Mouse (Mus musculus) CD4-positive, CD25-positive, alpha-beta regulatory T cell, adult 4 months (primary cell): ENCODE results near the gene Rb1. TPM values are rescaled to one million over a fixed set of nuclear protein-coding genes. Genes with fewer than 3 reads are reported as not detected.

Experiments
- ATAC-seq: one replicate; pipeline ENCODE4 v1.8.0; 2017
- polyA plus RNA-seq, 2 experiments: library from polyadenylated mRNA; unstranded; fragments of 100-300 nt; shearing (Covaris generic); gene quantifications; one replicate each; pipeline ENCODE4 v1.2.1; 2017

Rb1 gene
- polyA plus RNA-seq, 2 experiments from 2014 or later = 10.0 to 85.9 TPM

DNA sequence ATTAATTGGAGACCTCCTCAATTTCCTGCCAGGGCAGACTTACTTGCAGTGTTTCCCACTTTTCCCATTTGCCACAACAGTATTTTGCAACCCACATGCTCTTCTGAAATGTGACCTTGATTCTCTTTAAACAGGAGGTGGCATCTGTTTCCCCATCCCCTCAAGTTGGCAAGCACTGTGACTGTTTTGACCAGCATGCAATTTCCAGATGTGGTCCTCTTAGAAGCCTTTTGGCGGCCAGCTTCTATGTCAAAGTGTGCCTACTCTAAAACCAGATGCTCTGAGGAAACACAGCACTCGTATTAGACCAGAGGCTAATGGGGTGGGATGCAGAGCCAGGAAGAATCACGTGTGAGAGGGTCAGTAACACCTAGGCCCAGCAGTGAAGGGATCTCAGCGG lies 67.4 kb downstream of the Rb1 start:
- ATAC-seq = no peak

DNA sequence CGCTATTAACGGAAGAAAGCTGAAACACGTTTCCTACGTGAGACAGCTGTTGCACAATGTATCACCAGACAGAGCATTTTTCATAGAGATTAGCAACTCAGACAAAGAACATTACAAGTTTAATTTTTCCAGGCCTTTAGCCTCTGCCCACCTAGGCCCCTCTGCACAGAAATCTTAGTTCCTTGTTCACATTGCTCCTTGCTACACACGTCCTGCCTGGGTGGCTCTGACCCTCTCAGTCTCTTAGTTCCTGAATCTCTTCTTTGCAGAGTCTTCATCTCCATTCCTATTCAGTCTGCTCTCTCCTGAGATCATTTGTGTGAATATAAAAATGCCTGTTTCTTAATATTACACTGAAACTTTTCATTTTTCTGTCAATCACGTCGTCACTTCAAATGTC lies 68.3 kb downstream of the Rb1 start:
- ATAC-seq = no peak

DNA sequence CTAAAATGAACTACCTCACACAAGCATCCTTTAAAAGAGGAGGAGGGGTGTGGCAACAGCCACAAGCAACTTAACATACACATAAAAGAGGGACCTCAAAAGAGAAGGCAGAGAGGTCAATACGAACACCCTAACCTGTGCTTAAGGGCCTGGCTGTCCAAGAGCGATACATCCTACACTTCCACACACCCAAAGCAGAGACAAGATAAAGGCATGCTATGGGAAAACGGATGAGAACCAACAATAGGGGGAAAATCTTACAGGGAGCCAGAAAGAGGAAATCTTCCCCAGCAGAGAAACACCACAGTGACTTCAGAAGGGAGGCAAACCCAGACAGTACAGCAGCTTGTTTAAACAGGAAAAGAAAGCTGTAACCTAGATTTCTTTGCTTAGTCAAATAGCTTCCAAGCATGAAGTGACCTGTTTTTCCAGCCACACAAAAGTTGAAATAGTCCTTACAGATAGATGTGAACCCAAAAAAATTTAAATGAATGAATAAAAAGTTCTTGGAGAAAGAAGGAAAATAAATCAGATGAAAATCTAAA lies 70.1 kb downstream of the Rb1 start:
- ATAC-seq = no peak

DNA sequence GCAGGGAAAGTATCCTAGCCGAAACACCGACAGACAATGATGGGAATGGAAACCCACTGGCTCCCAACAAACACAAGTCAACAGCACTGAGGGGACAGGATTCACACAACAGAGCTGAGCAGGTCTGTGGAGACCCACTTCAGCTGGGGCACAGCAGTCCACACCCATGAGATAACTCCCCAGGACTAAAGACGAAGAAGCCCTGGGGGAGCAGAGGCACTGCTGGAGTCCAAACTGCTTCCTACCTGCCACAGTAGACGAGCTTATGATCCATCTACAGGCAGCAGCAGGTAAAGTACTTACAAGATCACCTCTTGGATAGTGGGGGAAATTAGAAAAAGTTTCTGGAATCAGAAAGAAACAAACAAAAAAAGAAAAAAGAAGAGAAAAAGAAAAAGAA lies 71.2 kb downstream of the Rb1 start:
- ATAC-seq = no peak

DNA sequence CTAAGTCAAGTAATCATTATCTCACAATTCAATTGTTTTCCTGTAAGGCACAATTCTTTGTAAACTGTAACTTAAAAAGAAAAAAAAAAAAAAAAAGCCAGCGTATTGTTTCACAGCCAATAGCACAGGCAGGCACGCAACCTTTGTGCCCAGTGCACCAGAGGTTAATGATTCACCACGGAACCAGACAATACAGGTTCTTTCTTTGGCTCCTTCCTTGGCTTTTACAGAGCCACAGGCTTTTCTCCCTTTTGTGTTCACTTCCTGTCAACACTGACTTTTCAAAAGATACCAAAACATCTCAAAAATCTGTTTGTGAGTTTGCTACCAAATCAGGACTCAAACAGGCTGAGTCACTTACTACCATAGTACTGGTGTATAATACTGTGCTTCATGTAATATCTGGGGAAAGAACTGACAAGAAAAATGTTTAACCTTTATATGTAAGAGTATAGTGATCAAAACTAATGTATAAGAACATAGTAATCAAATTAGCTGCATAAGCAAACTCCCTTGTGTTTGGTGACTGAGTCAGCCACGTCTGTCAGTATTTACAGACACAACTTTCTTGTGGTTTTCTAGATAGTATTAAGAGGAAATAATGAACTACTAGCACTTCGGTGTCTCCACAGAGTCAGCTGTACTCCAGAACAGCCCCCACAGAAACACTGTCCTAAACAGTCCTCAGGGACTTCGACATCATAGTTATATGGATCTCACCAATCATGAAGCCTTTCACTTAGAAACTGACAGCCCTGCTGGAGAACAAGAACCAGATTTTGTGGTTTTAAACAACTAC lies 72.0 kb downstream of the Rb1 start:
- peak; percentile 73 for ATAC-seq

DNA sequence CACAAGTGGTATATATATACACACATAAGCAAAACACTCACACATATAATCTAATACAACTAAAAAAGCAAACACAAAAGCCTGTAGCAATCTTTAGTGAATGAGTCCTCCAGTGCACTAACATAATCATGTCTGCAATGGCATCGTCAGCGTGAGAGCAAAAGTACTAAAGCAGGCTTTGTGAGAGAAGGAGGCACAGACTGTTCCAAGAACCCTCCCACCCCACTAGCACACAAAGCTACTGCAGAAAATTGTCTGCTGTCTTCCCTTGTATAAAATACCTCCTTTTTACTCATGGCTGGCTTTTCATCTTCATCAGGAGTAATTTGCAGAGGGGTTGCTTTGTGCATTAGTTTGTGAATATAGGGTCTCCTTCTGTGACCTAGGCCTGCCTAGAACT lies 73.3 kb downstream of the Rb1 start:
- no peak for ATAC-seq

DNA sequence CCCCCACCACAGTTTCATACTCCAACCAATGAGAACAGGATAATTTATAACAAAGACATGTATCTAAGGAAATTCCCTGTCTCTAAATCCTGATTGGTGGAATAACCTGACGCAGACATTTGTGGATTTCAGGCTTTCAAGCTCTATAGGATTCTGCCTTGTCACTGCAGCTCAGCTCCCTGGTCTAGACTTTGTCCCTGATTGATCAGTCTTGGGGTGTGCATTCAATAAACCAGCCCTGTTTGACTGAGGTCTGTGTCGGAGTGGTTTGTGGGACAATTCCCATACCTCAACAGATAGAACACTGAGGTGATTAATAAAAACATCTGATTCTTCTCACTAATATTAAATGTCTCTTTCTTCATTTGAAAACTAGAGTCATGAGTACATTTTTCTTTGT lies 75.6 kb downstream of the Rb1 start:
- no peak for ATAC-seq

DNA sequence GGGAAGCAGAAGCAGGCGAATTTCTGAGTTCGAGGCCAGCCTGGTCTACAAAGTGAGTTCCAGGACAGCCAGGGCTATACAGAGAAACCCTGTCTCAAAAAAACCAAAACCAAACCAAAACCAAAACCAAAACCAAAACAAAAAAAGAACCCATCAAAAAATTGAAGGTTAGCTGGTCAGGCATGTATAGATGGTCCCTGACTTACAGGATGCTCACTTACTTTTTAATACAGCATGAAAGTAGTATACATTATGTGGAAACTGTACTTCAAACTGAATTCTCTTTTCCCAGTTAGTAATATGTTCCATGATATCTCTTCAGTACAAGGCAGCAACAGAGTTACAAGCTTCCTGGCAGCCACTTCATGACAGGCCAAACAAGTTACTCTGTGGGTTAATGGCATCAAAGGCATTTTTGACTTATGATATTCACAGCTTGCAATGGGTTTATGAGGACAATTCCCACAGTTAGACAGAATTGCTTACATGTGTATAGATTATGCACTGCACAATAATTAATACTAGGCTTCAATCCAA lies 81.5 kb downstream of the Rb1 start:
- ATAC-seq = peak; percentile 57

DNA sequence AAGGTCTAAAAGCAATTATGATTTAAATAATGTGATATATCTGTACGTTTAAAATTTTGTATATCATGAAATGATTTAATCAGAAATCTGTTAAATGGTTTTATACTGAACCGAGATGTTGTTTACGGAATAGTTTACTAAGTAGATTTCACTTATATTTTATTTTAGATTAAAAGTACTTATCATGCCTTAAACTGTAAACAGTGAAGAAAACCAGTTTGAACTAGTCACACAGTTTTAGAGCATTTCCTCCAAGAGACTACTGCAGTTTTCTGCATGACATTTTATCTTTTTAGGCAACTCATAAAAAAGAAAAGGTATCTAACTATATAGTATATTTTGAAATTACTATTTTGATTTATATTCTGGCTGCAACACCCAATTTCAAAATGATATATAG lies 85.8 kb downstream of the Rb1 start:
- no peak for ATAC-seq

DNA sequence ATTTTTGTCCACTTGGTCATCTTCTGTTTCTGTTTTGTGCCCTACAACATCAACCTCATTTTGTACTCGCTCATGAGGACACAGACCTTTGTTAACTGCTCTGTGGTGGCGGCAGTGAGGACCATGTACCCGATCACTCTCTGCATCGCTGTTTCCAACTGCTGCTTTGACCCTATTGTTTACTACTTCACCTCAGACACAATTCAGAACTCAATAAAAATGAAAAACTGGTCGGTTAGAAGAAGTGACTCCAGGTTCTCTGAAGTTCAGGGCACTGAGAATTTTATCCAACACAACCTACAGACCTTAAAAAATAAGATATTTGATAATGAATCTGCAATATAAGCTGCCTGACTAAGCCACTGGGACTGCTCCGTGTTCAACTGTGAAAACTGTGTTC lies 86.3 kb downstream of the Rb1 start:
- ATAC-seq = peak; percentile 21

DNA sequence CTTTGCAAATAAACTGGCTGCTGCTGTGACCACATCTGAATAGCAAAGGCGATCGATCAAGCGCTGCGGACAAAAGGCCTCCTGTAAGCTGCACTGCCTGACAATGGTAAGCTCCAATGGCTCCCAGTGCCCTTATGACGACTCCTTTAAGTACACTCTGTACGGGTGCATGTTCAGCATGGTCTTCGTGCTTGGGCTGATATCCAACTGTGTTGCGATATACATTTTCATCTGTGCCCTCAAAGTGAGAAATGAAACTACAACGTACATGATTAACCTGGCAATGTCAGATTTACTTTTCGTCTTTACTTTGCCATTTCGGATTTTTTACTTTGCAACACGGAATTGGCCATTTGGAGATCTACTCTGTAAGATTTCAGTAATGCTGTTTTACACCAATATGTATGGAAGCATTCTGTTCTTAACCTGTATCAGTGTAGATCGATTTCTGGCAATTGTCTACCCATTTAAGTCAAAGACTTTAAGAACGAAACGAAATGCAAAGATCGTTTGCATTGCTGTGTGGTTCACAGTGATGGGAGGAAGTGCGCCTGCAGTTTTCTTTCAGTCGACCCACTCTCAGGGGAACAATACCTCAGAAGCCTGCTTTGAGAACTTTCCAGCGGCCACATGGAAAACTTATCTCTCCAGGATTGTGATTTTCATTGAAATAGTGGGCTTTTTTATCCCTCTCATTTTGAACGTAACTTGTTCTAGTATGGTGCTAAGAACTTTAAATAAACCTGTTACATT lies 86.9 kb downstream of the Rb1 start:
- peak; percentile 59 for ATAC-seq

DNA sequence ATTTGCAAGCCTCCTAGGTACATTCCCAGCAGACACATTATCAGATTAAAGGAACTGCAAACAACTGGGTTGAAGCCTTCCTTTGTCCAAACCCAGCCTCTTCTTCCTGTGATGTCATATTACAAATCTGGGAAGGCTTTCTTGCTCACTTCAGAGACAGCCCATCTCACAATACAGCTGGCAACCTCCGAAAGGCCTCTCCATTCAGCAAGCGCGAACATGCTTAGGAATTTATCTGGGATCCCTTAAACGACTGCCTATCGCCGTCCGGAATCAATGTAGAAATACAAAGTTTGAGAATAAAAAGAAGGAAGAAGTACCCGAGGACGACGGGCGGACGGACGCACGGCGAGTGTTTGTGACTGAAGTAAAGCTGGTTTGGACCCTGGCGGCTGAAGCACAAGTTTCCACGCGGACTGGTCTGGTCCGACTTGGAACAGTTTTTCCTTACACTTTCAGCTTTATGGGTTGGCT lies 87.7 kb downstream of the Rb1 start, which contains the start of gene Lpar6:
Gene Lpar6, plus strand, starts transcription at position 48 of the 474 bp plus-strand sequence.
- peak; percentile 73 for ATAC-seq

DNA sequence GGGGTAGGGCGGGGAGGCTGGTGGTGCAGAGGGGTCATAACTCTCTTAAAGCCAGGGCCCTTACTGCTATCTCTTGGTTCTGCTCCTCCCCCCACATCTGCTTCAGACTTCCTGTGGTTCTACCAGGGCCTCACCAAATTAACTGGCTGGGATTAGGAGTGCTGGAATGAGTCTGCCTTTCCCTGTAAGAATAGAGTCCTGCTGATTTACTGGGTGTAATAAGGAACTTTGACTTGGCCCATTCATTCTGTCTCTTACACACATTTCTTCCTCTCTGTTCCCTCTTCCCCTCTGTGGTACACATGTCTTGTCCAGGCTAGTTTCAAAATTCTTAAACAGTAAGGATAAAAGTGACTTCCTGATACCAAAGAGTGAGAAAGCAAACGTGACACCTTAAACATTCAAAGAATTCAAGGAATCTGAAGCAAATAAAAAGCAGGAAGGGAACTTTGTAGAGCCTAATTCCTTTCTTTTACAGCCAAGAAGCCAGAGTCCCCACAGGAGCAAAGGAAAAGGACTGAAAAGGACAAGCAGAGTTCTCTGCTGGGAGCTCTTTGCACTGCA lies 91.1 kb downstream of the Rb1 start:
- ATAC-seq = no peak

DNA sequence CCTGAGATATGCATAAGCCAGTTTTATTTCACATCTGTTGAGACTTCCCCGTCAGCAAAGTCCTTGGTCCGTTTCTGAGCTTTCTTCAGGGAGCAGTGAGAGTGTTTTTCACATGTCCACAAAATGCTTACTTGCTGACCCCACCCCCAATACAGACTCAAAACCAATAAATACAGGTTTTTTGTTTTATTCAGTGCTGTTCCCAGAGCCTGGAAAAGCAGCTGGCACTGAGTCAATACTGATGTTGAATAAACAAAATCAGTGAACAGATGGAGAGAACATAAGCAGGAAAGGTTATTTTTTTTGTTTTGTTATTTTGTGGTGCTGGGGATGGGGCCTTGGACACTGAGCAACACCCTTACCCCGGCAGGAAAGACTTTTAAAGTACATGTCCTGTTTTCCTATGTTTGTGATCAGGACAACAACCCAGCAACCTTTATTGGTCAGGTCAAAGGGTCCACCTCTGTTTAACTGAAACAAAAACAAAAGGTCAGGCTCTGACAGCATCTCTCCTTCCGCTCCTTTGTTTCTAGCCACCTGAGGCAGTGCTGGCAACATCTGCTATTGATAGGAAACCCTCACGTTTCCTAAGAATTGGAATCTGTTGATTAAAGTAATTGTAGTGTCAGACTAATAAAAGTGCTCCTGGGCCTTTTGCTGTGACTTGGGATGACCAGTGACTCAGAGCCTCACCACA lies 94.2 kb downstream of the Rb1 start:
- ATAC-seq = no peak

DNA sequence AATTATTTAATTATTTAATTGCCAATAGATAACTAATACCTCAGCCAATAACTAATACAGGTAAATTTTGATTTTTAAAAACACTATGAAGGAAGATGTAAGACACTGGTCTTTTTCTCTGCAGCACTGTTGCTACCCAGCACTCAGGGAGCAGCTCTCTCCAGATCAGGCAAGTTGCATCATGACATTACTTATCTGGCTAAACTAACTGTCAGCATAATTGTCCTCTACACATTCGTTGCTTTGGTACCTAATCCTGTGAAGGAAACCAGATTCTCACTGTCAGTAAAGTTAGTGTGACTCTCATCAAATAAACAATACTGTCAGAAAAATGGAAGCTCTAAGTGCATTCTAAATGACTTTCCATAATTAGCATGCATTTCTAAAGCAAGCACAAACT lies 98.8 kb downstream of the Rb1 start:
- no peak for ATAC-seq

DNA sequence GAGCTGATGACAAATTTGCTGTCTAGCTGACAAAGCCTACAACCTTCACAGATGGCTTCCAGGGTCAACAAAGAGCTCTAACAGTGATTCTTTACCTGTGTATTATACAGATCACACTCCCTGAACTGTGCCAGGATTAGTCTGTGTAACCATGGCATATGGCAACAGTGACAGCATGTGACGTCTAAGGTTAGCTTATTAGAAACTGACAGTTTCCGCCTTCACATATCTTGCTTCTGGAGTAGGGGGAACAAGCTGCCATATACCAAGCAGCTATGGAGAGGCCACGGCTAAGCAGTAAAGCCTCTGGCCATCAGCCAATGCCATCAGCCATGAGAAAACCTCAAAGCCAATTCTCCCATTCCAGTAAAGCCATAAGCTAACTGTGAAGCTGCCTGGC lies 99.3 kb downstream of the Rb1 start:
- ATAC-seq = no peak

DNA sequence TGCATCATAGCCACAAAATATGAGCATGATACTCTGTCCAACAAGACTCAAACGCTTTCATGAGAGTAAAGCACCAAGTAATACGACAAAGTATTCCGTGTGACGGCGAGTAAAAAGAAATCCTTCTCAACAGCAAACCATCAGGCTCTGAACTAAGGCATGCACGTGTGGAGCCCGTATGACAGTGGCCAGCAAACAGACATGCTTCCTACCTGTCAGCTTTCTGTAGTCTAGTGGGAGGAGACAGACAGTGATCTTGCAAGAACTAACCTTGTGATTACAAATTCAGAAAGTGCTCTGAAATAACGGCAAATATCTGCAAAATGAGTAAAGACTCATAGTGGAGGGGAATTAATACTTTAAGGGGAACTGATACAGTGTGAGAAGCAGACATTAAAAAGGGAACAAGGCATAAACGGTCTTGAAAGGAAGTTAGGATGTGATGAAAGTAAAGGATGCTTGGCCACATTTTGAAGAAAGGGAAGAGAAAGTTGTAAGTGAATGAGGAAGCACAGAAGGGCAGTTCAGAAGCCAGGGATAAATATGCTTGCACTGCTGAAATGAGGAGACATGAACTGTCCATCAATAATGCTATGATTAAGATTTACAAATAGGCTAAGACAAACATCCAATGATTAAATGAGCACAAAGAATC lies 103.2 kb downstream of the Rb1 start:
- ATAC-seq = no peak

DNA sequence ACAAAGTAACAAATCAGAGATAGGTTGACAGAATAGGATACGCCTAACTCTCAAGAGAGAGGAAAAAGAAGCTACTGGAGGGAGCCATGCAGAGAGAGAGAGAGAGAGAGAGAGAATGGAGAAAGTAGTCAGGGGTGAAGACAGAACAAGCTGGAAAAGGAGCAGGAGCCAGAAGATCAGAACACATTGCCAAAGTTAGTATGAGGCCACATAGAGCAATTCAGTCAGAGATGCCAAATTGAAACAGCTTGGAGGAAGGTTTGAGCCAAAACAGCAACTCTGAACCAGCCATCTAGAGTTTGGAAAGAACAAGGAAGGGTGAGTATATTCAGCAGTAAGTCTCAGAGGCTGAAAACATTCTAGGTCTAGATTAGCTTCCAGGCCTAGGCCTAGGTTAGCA lies 108.6 kb downstream of the Rb1 start:
- no peak for ATAC-seq

DNA sequence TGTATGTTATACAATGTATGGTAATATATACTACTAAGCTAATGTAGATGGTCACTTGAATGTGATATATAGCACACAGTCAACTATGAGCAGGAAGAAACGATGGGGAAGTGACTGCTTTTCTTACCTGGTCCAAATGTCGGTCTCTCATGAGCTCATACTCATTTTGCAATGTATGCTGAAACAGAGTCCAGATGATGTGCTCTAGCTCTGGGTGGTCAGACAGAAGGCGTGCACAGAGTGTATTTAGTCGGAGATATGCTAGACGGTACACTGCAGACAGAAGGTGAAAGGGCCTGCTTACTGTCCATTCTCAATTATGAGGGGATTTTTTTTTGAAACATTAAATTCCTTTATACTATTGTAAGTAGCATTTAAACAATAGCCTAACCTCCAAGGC lies 114.1 kb downstream of the Rb1 start:
- no peak for ATAC-seq

DNA sequence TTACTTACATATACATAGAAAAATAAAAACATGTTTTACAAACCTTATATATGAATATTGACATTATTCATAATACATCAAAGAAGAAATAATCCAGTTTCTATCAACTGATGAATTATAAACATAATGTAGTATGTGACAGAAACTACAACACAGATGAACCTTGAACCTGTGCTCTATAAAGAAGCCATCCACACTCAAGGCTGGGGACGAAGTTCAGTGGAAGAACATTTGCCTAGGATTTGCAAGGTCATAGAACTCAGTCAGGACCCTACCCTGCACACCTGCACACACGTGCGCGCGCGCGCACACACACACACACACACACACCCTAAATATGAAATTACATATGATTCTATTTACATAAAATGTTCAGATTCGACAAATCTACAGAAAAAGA lies 115.4 kb downstream of the Rb1 start:
- ATAC-seq = no peak

DNA sequence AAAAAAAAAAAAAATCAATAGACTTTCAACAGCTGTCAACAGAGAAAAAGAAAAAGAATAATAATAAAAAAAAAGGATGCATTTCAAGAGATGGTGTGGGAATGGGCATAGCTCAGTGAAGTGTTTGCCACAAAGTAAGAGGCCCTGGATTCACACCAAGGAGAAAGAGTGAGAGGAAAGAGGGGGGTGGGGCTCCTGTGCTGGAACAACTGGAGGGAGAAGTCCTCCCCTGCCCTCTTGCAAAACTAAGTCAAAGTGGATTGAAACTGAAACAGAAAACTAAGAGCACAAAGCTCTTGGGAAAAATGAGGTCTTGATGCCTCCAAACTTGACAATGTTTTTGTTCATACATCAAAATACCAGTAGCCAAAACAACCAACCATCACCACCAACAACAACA lies 116.4 kb downstream of the Rb1 start:
- no peak for ATAC-seq

DNA sequence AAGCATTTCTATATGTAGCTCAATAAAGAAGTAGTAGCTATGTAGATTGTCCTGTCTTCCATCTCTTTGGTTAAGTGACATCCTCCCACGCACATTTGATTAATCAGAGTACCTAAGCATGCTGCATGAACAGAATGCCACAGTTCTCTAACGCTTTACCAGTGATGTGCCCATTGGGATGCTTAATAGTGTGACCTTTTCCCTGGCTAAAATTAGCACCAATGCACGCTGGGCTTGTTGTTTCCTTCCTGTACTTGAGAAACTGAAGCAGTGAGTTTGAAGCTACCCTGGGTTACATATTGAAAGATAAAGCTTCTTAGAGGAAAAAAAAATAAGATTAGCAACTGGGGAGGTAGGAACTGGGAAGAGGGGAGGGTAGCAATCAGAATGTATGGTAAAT lies 121.6 kb downstream of the Rb1 start:
- no peak for ATAC-seq
